Mouse (Mus musculus) testis, adult 2 months (tissue): ENCODE data around the gene Mettl7b. TPM values are rescaled to one million over a fixed set of nuclear protein-coding genes. Genes with fewer than 3 reads are reported as not detected.

ENCODE experiments used
- H3K27ac ChIP-seq: fragments of 200-500 bp; 2 replicates; pipeline ENCODE4 v1.5.1; 2012; ENCODE audit warnings: low read depth, low read length; ENCODE audit not compliant: control insufficient read depth, insufficient read depth
- H3K27me3 ChIP-seq: fragments of 200-500 bp; 2 replicates; pipeline ENCODE4 v1.6.1; 2012; ENCODE audit warnings: mild to moderate bottlenecking, low read length, moderate library complexity; ENCODE audit not compliant: control insufficient read depth, insufficient read depth
- H3K36me3 ChIP-seq: fragments of 200-500 bp; 2 replicates; pipeline ENCODE4 v1.6.1; 2012; ENCODE audit warnings: mild to moderate bottlenecking, low read length; ENCODE audit not compliant: control insufficient read depth, insufficient read depth
- H3K4me1 ChIP-seq: fragments of 200-500 bp; 2 replicates; pipeline ENCODE4 v1.6.1; 2012; ENCODE audit warnings: low read length; ENCODE audit not compliant: control insufficient read depth, insufficient read depth
- H3K4me3 ChIP-seq: fragments of 200-500 bp; 2 replicates; pipeline ENCODE4 v1.5.1; 2012; ENCODE audit warnings: low read depth, mild to moderate bottlenecking, low read length, moderate library complexity, mixed read lengths; ENCODE audit not compliant: control insufficient read depth
- CTCF ChIP-seq: fragments of 200-500 bp; IDR thresholded peaks from 2 replicates; pipeline ENCODE4 v1.5.1; 2012; ENCODE audit warnings: low read depth, mild to moderate bottlenecking, inconsistent platforms, low read length, moderate library complexity; ENCODE audit not compliant: control insufficient read depth, insufficient read depth, insufficient replicate concordance
- POLR2A ChIP-seq: fragments of 200-500 bp; IDR thresholded peaks from 2 replicates; pipeline ENCODE4 v1.6.1; 2012; ENCODE audit warnings: low read depth, mild to moderate bottlenecking, inconsistent platforms, low read length, moderate library complexity; ENCODE audit not compliant: control insufficient read depth
- polyA plus RNA-seq: library from polyadenylated mRNA; depleted of rRNA; stranded (reverse); fragments of >200 nt; gene quantifications from 2 replicates; pipeline ENCODE4 v1.2.3, GENCODE M21; 2012; rRNA removed

Gene Mettl7b
- polyA plus RNA-seq, 1 experiment: 1.3 TPM

GRCm38 (mm10) chr10:128908778-128909448 lies 51.9 kb downstream of the Mettl7b start:
- no peaks in the 10 kb centered on the region for H3K36me3 ChIP-seq
- peak overlapping the region; percentile 80 for H3K4me3 ChIP-seq
- H3K27me3 ChIP-seq: no peaks in the 10 kb centered on the region
- TF ChIP-seq POLR2A: no peak
- no peak for TF ChIP-seq CTCF
- H3K27ac ChIP-seq: 0 out of 2 replicates have a peak overlapping the region, but pooled peaks have one; percentile 55
- H3K4me1 ChIP-seq: peaks cover 11% of the 10 kb centered on the region

Other genes starting within 250 kb of the Mettl7b start
- 124 TPM in 2 replicates for gene Dgka, start 216.1 kb downstream of the Mettl7b start, polyA plus RNA-seq
- 19.5 TPM in 2 replicates for gene Pym1, start 213.1 kb downstream of the Mettl7b start, polyA plus RNA-seq
- gene Mmp19, start 170.1 kb downstream of the Mettl7b start, polyA plus RNA-seq: 1.3 and 1.6 TPM in 2 replicates
- 8.9 and 10.4 TPM in 2 replicates for gene Dnajc14, start 156.9 kb downstream of the Mettl7b start, polyA plus RNA-seq
- gene Tmem198b, start 156.6 kb downstream of the Mettl7b start, polyA plus RNA-seq: 7.7 and 8.2 TPM in 2 replicates
- 11.0 and 13.2 TPM in 2 replicates for gene Sarnp, start 143.7 kb downstream of the Mettl7b start, polyA plus RNA-seq
- 77.4 and 91.8 TPM in 2 replicates for gene Ormdl2, start 139.3 kb downstream of the Mettl7b start, polyA plus RNA-seq
- 0.82 and 0.93 TPM in 2 replicates for gene Gdf11, start 69.3 kb downstream of the Mettl7b start, polyA plus RNA-seq
- gene Cd63, start 60.0 kb downstream of the Mettl7b start, polyA plus RNA-seq: 28.8 and 30.9 TPM in 2 replicates
- 7.5 and 8.9 TPM in 2 replicates for gene Rdh5, start 38.1 kb downstream of the Mettl7b start, polyA plus RNA-seq
- 97.9 and 108 TPM in 2 replicates for gene Bloc1s1, start 37.0 kb downstream of the Mettl7b start, polyA plus RNA-seq
- 19.0 and 19.1 TPM in 2 replicates for gene Itga7, start 27.2 kb downstream of the Mettl7b start, polyA plus RNA-seq
- gene Olfr9, start 28.4 kb upstream of the Mettl7b start, polyA plus RNA-seq: not detected in 2 replicates
- not detected in 2 replicates for gene Olfr763, start 49.8 kb upstream of the Mettl7b start, polyA plus RNA-seq
- 0.04 TPM in 1 of 2 replicates, not detected in the other for gene Olfr764-ps1, start 78.9 kb upstream of the Mettl7b start, polyA plus RNA-seq
- not detected in 2 replicates for gene Olfr765, start 89.0 kb upstream of the Mettl7b start, polyA plus RNA-seq
- gene Olfr766-ps1, start 108.0 kb upstream of the Mettl7b start, polyA plus RNA-seq: not detected in 2 replicates
- gene Olfr767, start 121.9 kb upstream of the Mettl7b start, polyA plus RNA-seq: not detected in 2 replicates
- gene Olfr768, start 138.4 kb upstream of the Mettl7b start, polyA plus RNA-seq: not detected in 2 replicates
- gene Olfr769, start 156.9 kb upstream of the Mettl7b start, polyA plus RNA-seq: not detected in 2 replicates
- gene Olfr770, start 178.0 kb upstream of the Mettl7b start, polyA plus RNA-seq: not detected in 2 replicates
- gene Olfr771, start 203.8 kb upstream of the Mettl7b start, polyA plus RNA-seq: not detected in 2 replicates
- not detected in 2 replicates for gene Olfr772, start 216.9 kb upstream of the Mettl7b start, polyA plus RNA-seq
- not detected in 2 replicates for gene Olfr773, start 226.4 kb upstream of the Mettl7b start, polyA plus RNA-seq